Mouse (Mus musculus) erythroblast, adult 5-6 weeks (primary cell): ENCODE data around the gene Cldn6. TPM values are rescaled to one million over a fixed set of nuclear protein-coding genes. Genes with fewer than 3 reads are reported as not detected.

Source experiments
- ATAC-seq: replicated peaks from 2 replicates; pipeline ENCODE4 v1.8.0; 2016; ENCODE audit warnings: moderate number of reproducible peaks, mild to moderate bottlenecking, moderate TSS enrichment, inconsistent platforms; ENCODE audit not compliant: poor library complexity, low FRiP score, severe bottlenecking
- total RNA-seq, 2 experiments: library from RNA; stranded (forward) in 1 of 2; stranded (reverse) in 1 of 2; fragments of 150-400 nt in 1 of 2; fragments of 200-764, 138-1000 nt in 1 of 2; gene quantifications; 2 replicates each; pipeline versions ENCODE4 v1.2.3 to v1.2.4; 2015 to 2017; ENCODE audit warnings: low replicate concordance in 2 of 2

Gene Cldn6
- total RNA-seq, 2 experiments from 2014 or later, result not detected

DNA sequence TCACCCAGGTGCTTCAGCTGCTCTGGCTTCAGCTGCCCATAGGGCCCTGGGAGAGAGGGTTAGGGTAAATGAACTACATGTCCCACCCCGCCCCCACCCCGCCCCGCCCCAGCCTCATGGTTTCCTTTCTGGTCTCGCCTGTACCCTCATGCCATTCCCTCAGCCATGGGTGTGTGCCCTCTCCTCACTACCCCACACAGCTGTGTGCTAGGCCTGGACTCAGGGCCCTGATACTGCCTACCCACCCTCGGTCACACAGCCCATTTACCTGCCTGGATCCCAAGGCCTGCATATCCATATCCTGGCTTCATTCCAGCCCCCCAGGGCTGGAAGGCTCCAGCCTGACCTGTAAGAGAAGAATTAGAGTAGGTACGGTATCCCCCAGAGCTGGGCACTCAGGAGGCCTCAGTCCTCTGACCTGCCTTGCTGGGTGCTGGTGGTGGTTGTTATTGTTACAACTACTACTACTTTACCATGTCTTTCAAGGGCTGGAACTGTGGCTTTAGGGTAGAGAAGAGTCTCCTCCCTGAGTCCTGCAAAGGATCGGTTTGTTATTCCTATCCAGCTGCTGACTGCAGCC, 26.6 kb downstream of the Cldn6 start:
- no peak for ATAC-seq

- peak; percentile 81 for ATAC-seq
Observed at GRCm38 (mm10) chr17:23706212-23706611, 27.2 kb downstream of the Cldn6 start.

DNA sequence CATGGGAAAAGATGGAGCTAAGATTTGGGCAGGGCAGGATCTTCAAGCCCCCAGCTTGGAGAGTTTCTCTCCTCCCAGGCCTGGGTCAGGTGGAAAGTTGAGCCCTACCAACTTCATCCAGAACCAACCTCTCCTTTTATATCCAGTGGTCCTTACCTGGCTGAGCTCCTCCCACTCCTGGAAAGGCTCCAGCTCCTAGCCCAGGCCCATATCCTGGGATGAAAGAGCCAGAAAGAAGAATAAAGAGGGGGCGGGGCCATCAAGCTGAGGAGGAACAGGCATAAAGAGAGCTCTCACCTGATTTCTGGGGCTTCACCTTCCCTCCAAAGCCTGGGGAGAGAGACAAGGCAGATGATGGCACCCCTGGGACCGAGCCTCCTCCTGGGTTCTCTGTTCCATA, 38.0 kb downstream of the Cldn6 start:
- no peak for ATAC-seq

DNA sequence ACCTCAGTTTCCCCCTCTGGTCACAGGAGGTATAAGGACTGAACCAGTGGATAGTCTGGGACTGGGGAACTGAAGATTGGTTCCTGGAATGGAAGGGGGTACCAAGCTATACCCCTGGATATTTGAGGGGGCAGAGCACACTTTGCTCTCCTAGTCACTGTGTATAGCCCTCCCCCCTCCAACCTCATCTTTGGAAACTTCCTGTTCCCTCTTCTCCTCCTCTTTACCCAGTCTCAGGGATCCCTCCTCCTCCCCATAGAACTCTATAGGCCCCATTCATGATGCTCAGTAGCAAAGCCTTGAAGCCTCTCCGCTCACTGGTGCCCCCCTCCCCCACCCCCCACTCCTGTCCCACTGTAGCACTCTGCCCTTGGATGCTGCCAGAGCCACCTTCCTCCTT, 40.4 kb downstream of the Cldn6 start:
- no peak for ATAC-seq

DNA sequence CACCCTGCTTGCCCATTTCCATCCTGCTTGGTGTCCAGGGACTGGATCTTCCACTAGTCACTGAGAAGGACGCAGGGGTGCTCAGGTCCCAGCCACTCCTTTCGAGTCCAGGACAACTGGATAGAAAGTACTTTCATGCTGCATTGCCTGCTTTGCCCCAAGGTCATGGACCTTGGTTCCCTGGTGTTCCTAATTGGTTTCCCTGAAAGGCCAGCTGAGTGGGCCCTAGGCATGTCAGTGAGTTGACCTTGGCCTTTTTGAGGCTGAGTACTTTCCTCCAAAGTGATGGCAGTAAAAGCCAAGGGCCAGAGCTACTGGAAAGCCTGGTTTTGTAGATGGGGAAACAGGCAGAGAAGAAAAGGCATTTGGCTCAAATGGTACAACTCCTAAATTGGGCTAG, 42.8 kb downstream of the Cldn6 start:
- ATAC-seq, result no peak

- no peak for ATAC-seq
Observed at GRCm38 (mm10) chr17:23722376-23723125, 43.5 kb downstream of the Cldn6 start, which contains the start of gene 1520401A03Rik. Gene 1520401A03Rik (minus strand): TSS chr17:23722783.

- ATAC-seq, result no peak
Observed at GRCm38 (mm10) chr17:23725477-23725876, 46.4 kb downstream of the Cldn6 start.

- peak; percentile 93 for ATAC-seq
Observed at GRCm38 (mm10) chr17:23725999-23726757, 47.1 kb downstream of the Cldn6 start, which contains the start of gene Pkmyt1. Gene Pkmyt1 (plus strand): TSS chr17:23726336.

DNA sequence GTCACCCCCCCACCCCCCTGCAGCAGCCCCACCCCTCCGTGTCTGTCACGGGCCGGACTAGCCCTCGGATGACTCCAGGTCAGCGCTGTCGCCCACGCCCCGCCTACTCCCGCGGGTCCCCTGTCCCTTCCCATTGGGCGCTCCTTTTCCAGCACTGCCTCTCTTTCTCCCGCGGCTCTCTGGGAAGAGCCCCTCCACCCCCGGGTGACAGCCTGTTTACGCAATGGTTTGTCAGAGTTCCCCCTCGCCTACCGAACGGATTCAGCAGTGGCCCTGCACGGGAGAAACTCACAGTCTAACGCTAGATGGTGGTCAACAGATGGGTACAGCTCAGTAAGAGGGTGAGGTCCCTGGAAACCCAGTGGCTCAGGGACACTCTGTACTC, 47.7 kb downstream of the Cldn6 start:
- peak; percentile 71 for ATAC-seq

GRCm38 (mm10) chr17:23730441-23730840, 51.4 kb downstream of the Cldn6 start:
- ATAC-seq, result no peak

Other genes with a start within 250 kb of the Cldn6 start
- gene Vmn2r117, start 199.6 kb upstream of the Cldn6 start, total RNA-seq (2015; ENCODE audit: low replicate concordance), result not detected in 2 replicates
- gene Vmn2r117, start 199.6 kb upstream of the Cldn6 start, total RNA-seq (2017; ENCODE audit: low replicate concordance), result not detected in 2 replicates
- 1.7 and 2.5 TPM in 2 replicates for gene Zfp213, start 115.0 kb upstream of the Cldn6 start, total RNA-seq (2015; ENCODE audit: low replicate concordance)
- 0.34 and 2.5 TPM in 2 replicates for gene Zfp213, start 115.0 kb upstream of the Cldn6 start, total RNA-seq (2017; ENCODE audit: low replicate concordance)
- not detected in 2 replicates for gene Zfp13, start 79.8 kb upstream of the Cldn6 start, total RNA-seq (2015; ENCODE audit: low replicate concordance)
- not detected in 2 replicates for gene Zfp13, start 79.8 kb upstream of the Cldn6 start, total RNA-seq (2017; ENCODE audit: low replicate concordance)
- gene Zscan10, start 78.4 kb upstream of the Cldn6 start, total RNA-seq (2015; ENCODE audit: low replicate concordance), result not detected in 2 replicates
- gene Zscan10, start 78.4 kb upstream of the Cldn6 start, total RNA-seq (2017; ENCODE audit: low replicate concordance), result not detected in 2 replicates
- gene Mmp25, start 34.0 kb upstream of the Cldn6 start, total RNA-seq (2015; ENCODE audit: low replicate concordance), result 11.1 and 11.9 TPM in 2 replicates
- 3.1 and 4.0 TPM in 2 replicates for gene Mmp25, start 34.0 kb upstream of the Cldn6 start, total RNA-seq (2017; ENCODE audit: low replicate concordance)
- not detected in 2 replicates for gene Bicdl2, start 18.7 kb upstream of the Cldn6 start, total RNA-seq (2015; ENCODE audit: low replicate concordance)
- not detected in 2 replicates for gene Bicdl2, start 18.7 kb upstream of the Cldn6 start, total RNA-seq (2017; ENCODE audit: low replicate concordance)
- gene Hcfc1r1, start 5.7 kb upstream of the Cldn6 start, total RNA-seq (2015; ENCODE audit: low replicate concordance), result 8.6 and 28.0 TPM in 2 replicates
- 4.3 and 12.1 TPM in 2 replicates for gene Hcfc1r1, start 5.7 kb upstream of the Cldn6 start, total RNA-seq (2017; ENCODE audit: low replicate concordance)
- gene Thoc6, start 5.4 kb upstream of the Cldn6 start, total RNA-seq (2015; ENCODE audit: low replicate concordance), result 7.3 and 21.5 TPM in 2 replicates
- 5.4 and 5.7 TPM in 2 replicates for gene Thoc6, start 5.4 kb upstream of the Cldn6 start, total RNA-seq (2017; ENCODE audit: low replicate concordance)
- not detected in 2 replicates for gene Tnfrsf12a, start 1.8 kb upstream of the Cldn6 start, total RNA-seq (2015; ENCODE audit: low replicate concordance)
- 2.0 TPM in 1 of 2 replicates, not detected in the other for gene Tnfrsf12a, start 1.8 kb upstream of the Cldn6 start, total RNA-seq (2017; ENCODE audit: low replicate concordance)
- gene Cldn9, start 4.8 kb downstream of the Cldn6 start, total RNA-seq (2015; ENCODE audit: low replicate concordance), result not detected in 2 replicates
- not detected in 2 replicates for gene Cldn9, start 4.8 kb downstream of the Cldn6 start, total RNA-seq (2017; ENCODE audit: low replicate concordance)
- not detected in 2 replicates for gene 1520401A03Rik, start 43.5 kb downstream of the Cldn6 start, total RNA-seq (2015; ENCODE audit: low replicate concordance)
- gene 1520401A03Rik, start 43.5 kb downstream of the Cldn6 start, total RNA-seq (2017; ENCODE audit: low replicate concordance), result not detected in 2 replicates
- gene Pkmyt1, start 47.1 kb downstream of the Cldn6 start, total RNA-seq (2015; ENCODE audit: low replicate concordance), result 10.0 and 14.2 TPM in 2 replicates
- 7.3 and 9.2 TPM in 2 replicates for gene Pkmyt1, start 47.1 kb downstream of the Cldn6 start, total RNA-seq (2017; ENCODE audit: low replicate concordance)
- 1.2 TPM in 1 of 2 replicates, not detected in the other for gene Paqr4, start 61.6 kb downstream of the Cldn6 start, total RNA-seq (2015; ENCODE audit: low replicate concordance)
- gene Paqr4, start 61.6 kb downstream of the Cldn6 start, total RNA-seq (2017; ENCODE audit: low replicate concordance), result 1.4 and 4.3 TPM in 2 replicates
- gene Kremen2, start 66.6 kb downstream of the Cldn6 start, total RNA-seq (2015; ENCODE audit: low replicate concordance), result not detected in 2 replicates
- not detected in 2 replicates for gene Kremen2, start 66.6 kb downstream of the Cldn6 start, total RNA-seq (2017; ENCODE audit: low replicate concordance)
- gene Flywch1, start 92.4 kb downstream of the Cldn6 start, total RNA-seq (2015; ENCODE audit: low replicate concordance), result 2.1 and 2.3 TPM in 2 replicates
- gene Flywch1, start 92.4 kb downstream of the Cldn6 start, total RNA-seq (2017; ENCODE audit: low replicate concordance), result 3.8 and 4.7 TPM in 2 replicates
- gene Flywch2, start 106.8 kb downstream of the Cldn6 start, total RNA-seq (2015; ENCODE audit: low replicate concordance), result not detected in 2 replicates
- not detected in 2 replicates for gene Flywch2, start 106.8 kb downstream of the Cldn6 start, total RNA-seq (2017; ENCODE audit: low replicate concordance)
- 188 and 291 TPM in 2 replicates for gene Srrm2, start 111.3 kb downstream of the Cldn6 start, total RNA-seq (2015; ENCODE audit: low replicate concordance)
- gene Srrm2, start 111.3 kb downstream of the Cldn6 start, total RNA-seq (2017; ENCODE audit: low replicate concordance), result 169 and 183 TPM in 2 replicates
- gene Elob, start 149.9 kb downstream of the Cldn6 start, total RNA-seq (2015; ENCODE audit: low replicate concordance), result 94.3 and 118 TPM in 2 replicates
- 33.2 and 50.0 TPM in 2 replicates for gene Elob, start 149.9 kb downstream of the Cldn6 start, total RNA-seq (2017; ENCODE audit: low replicate concordance)
- gene Prss33, start 156.8 kb downstream of the Cldn6 start, total RNA-seq (2015; ENCODE audit: low replicate concordance), result not detected in 2 replicates
- gene Prss33, start 156.8 kb downstream of the Cldn6 start, total RNA-seq (2017; ENCODE audit: low replicate concordance), result not detected in 2 replicates
- gene Prss32, start 164.6 kb downstream of the Cldn6 start, total RNA-seq (2015; ENCODE audit: low replicate concordance), result not detected in 2 replicates
- not detected in 2 replicates for gene Prss32, start 164.6 kb downstream of the Cldn6 start, total RNA-seq (2017; ENCODE audit: low replicate concordance)
- gene Prss41, start 164.9 kb downstream of the Cldn6 start, total RNA-seq (2015; ENCODE audit: low replicate concordance), result not detected in 2 replicates
- not detected in 2 replicates for gene Prss41, start 164.9 kb downstream of the Cldn6 start, total RNA-seq (2017; ENCODE audit: low replicate concordance)
- not detected in 2 replicates for gene Prss21, start 188.8 kb downstream of the Cldn6 start, total RNA-seq (2015; ENCODE audit: low replicate concordance)
- gene Prss21, start 188.8 kb downstream of the Cldn6 start, total RNA-seq (2017; ENCODE audit: low replicate concordance), result not detected in 2 replicates
- not detected in 2 replicates for gene Dcpp1, start 201.6 kb downstream of the Cldn6 start, total RNA-seq (2015; ENCODE audit: low replicate concordance)
- gene Dcpp1, start 201.6 kb downstream of the Cldn6 start, total RNA-seq (2017; ENCODE audit: low replicate concordance), result not detected in 2 replicates
- gene Dcpp2, start 201.6 kb downstream of the Cldn6 start, total RNA-seq (2015; ENCODE audit: low replicate concordance), result not detected in 2 replicates
- not detected in 2 replicates for gene Dcpp2, start 201.6 kb downstream of the Cldn6 start, total RNA-seq (2017; ENCODE audit: low replicate concordance)
- gene Dcpp3, start 238.2 kb downstream of the Cldn6 start, total RNA-seq (2015; ENCODE audit: low replicate concordance), result not detected in 2 replicates
- gene Dcpp3, start 238.2 kb downstream of the Cldn6 start, total RNA-seq (2017; ENCODE audit: low replicate concordance), result not detected in 2 replicates